Mouse (Mus musculus) CH12.LX (cell line): ENCODE results near the gene Slc4a1.

ENCODE experiments used
- CTCF ChIP-seq, 2 experiments: IDR thresholded peaks in 1 of 2; conservative IDR thresholded peaks in 1 of 2; 2 replicates each; pipeline ENCODE4 v1.5.1; 2011 to 2012; ENCODE audit warnings: low read depth in 2 of 2, low read length in 2 of 2, improper control_type of control experiment in 1 of 2, inconsistent platforms in 1 of 2, mild to moderate bottlenecking in 1 of 2, moderate library complexity in 1 of 2
- MAX ChIP-seq: IDR thresholded peaks from 2 replicates; pipeline ENCODE4 v1.6.1; 2011; ENCODE audit warnings: low read length, improper control_type of control experiment
- MAZ ChIP-seq: IDR thresholded peaks from 2 replicates; pipeline ENCODE4 v1.6.1; 2012; ENCODE audit warnings: low read depth, mild to moderate bottlenecking, inconsistent platforms, low read length, improper control_type of control experiment, moderate library complexity
- POLR2AphosphoS2 ChIP-seq: IDR thresholded peaks from 2 replicates; pipeline ENCODE4 v1.6.1; 2011; ENCODE audit warnings: low read depth, low read length, improper control_type of control experiment
- TCF12 ChIP-seq: IDR thresholded peaks from 2 replicates; pipeline ENCODE4 v1.6.1; 2014; ENCODE audit warnings: low read depth, mild to moderate bottlenecking, inconsistent platforms, low read length, improper control_type of control experiment
- ZKSCAN1 ChIP-seq: IDR thresholded peaks from 2 replicates; pipeline ENCODE4 v1.6.1; 2012; ENCODE audit warnings: low read depth, inconsistent platforms, low read length, improper control_type of control experiment, borderline replicate concordance
- ZNF384 ChIP-seq: IDR thresholded peaks from 2 replicates; pipeline ENCODE4 v1.6.1; 2012; ENCODE audit warnings: low read depth, low read length, improper control_type of control experiment, inconsistent platforms

DNA sequence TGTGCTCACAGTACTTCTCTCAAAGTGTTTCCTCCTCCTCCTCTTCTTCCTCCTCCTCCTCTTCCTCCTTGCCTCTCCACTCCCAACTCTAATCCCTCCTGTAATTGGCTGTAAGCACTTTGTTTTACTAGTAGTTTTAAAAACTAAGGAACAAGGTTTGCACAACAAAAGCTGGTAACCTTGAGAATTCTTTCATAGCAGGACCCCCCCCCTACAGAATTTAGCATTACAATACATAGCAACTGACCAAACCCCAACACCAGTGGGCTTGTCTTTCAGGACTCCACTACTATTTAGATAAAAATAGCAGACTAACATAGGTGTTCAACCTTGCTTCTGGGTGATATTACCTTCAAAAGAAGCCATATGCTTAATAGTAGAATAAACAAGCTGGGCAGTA lies 36.5 kb downstream of the Slc4a1 start:
- TF ChIP-seq CTCF (conservative IDR thresholded peaks at IDR 0.05 in 1 of 2, IDR thresholded peaks at IDR 0.05 in 1 of 2; ENCODE audit: low read depth in 2 of 2, low read length in 2 of 2), result no peak
- TF ChIP-seq POLR2AphosphoS2, result no peak
- TF ChIP-seq MAZ, result no peak
- no peak for TF ChIP-seq MAX
- TF ChIP-seq TCF12, result no peak
- no peak for TF ChIP-seq ZKSCAN1
- TF ChIP-seq ZNF384, result no peak
